Mouse (Mus musculus) forebrain, embryonic 12.5 days (tissue): ENCODE measurements around the gene Ubr3. TPM values are rescaled to one million over a fixed set of nuclear protein-coding genes. Genes with fewer than 3 reads are reported as not detected.
A peak's percentile ranks its signal among the peaks of the same experiment; 100 is the strongest.

ENCODE experiments used
- ATAC-seq: fragments of 200-750 bp; cut with Nextera tagmentation; 2 replicates; pipeline ENCODE4 v1.8.0; 2017; ENCODE audit warnings: moderate TSS enrichment; ENCODE audit not compliant: low FRiP score
- H3K27ac ChIP-seq: fragments of 300-500 bp; sonication (generic); 2 replicates; pipeline ENCODE4 v1.5.1; 2016; ENCODE audit warnings: mild to moderate bottlenecking
- H3K27me3 ChIP-seq: fragments of 300-500 bp; sonication (generic); 2 replicates; pipeline ENCODE4 v1.6.1; 2016; ENCODE audit warnings: mild to moderate bottlenecking
- H3K36me3 ChIP-seq: fragments of 300-500 bp; sonication (generic); replicated peaks from 2 replicates; pipeline ENCODE4 v1.6.1; 2016; ENCODE audit warnings: mild to moderate bottlenecking
- H3K4me1 ChIP-seq: fragments of 300-500 bp; sonication (generic); 2 replicates; pipeline ENCODE4 v1.6.1; 2016
- H3K4me2 ChIP-seq: fragments of 300-500 bp; sonication (generic); 2 replicates; pipeline ENCODE4 v1.6.1; 2016; ENCODE audit warnings: mild to moderate bottlenecking, moderate library complexity
- H3K4me3 ChIP-seq: fragments of 300-500 bp; sonication (generic); replicated peaks from 2 replicates; pipeline ENCODE4 v1.5.1; 2016; ENCODE audit warnings: mild to moderate bottlenecking
- H3K9ac ChIP-seq: fragments of 300-500 bp; sonication (generic); 2 replicates; pipeline ENCODE4 v1.6.1; 2016; ENCODE audit warnings: mild to moderate bottlenecking
- H3K9me3 ChIP-seq: fragments of 300-500 bp; sonication (generic); 2 replicates; pipeline ENCODE4 v1.6.1; 2016
- WGBS: fragments of 180-500 bp; shearing (Covaris S2); methylation state at CpG from one replicate; pipeline ENCODE4 v1.1.7; 2016; 5-methylcytosine and 5-hydroxymethylcytosine counted together
- polyA plus RNA-seq: library from polyadenylated mRNA; unstranded; fragments of >200 nt; fragmentation: Nextera tagmentation; extraction: Ambion mirVana; gene quantifications from 2 replicates; pipeline ENCODE4 v1.2.1, GENCODE M21; 2016

The Ubr3 gene
- polyA plus RNA-seq, 1 experiment from 2014 or later, result 22.2 TPM

GRCm38 (mm10) chr2:70047868-70048267 lies 150.8 kb downstream of the Ubr3 start:
- Histone ChIP-seq H3K9me3 (no peaks in the 10 kb centered on the region), H3K36me3 (no peaks in the 10 kb centered on the region), H3K4me3 (no peak overlapping the region), H3K27me3 (no peaks in the 10 kb centered on the region), H3K27ac (no peak overlapping the region), H3K9ac (no peak overlapping the region), H3K4me2 (no peak overlapping the region), H3K4me1 (peaks cover 11% of the 10 kb centered on the region)
- 94% methylated on average over 11 of the region's 11 CpGs for WGBS
- no peak for ATAC-seq

DNA sequence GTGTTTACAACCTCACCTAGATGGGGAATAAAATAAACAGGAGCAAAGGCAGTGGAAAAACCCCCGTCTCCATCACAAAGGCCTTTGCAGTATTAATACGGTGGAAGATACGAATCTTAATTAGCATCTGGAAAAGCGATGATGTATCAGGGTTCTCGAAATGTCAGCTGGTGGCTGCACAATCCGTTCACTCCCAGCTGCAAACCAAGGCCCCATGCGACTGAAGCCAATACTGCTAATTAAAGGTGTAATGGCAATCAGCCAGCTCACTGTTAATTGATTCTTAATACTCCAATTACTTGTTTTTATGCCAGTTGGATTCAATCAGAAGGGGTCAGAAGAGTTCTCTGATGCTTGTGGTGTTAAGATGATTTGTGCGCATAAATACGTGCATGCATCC lies 156.8 kb downstream of the Ubr3 start:
- H3K4me2 ChIP-seq, result no peak overlapping the region
- H3K4me1 ChIP-seq, result peaks cover 17% of the 10 kb centered on the region
- 46% methylated on average over 9 of the region's 9 CpGs for WGBS
- no peaks in the 10 kb centered on the region; the same call in 1 of the 2 replicates for H3K27me3 ChIP-seq
- H3K4me3 ChIP-seq, result no peak overlapping the region
- H3K36me3 ChIP-seq, result no peaks in the 10 kb centered on the region
- H3K9ac ChIP-seq, result no peak overlapping the region
- ATAC-seq, result peak; percentile 71; the same call in 1 of the 2 replicates
- peak overlapping the region; percentile 56; the same call in 1 of the 2 replicates for H3K27ac ChIP-seq
- no peaks in the 10 kb centered on the region for H3K9me3 ChIP-seq

GRCm38 (mm10) chr2:70058201-70058600 lies 161.2 kb downstream of the Ubr3 start:
- no peak for ATAC-seq
- Histone ChIP-seq H3K4me3 (no peak overlapping the region), H3K9me3 (no peaks in the 10 kb centered on the region), H3K4me1 (peaks cover 30% of the 10 kb centered on the region), H3K4me2 (no peak overlapping the region), H3K27me3 (no peaks in the 10 kb centered on the region; the same call in 1 of the 2 replicates), H3K9ac (no peak overlapping the region), H3K36me3 (no peaks in the 10 kb centered on the region), H3K27ac (no peak overlapping the region)
- 96% methylated on average over 4 of the region's 4 CpGs for WGBS

- WGBS, result 54% methylated on average over 11 of the region's 11 CpGs
These were observed 163.6 kb downstream of the Ubr3 start for GRCm38 (mm10) chr2:70060359-70061345.

DNA sequence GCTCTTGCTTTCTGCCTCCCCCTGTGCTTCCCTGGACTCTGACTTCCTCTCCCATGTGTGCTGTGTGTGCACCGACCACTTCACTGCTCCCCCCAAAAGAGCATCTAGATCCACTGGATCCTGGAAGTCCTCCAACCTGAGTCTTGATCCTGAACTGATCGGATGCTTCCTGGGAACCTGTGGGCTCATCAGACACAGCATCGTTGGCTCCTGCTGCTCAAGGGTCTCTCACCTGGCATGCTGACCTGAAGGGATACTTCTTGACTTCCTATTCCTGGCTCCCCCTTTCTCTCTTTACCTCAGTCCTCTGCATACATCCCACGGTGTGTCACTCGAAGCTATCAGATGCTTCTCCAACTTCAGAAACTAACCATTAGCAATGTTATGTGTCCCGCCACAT lies 168.1 kb downstream of the Ubr3 start:
- WGBS, result 91% methylated on average over 6 of the region's 6 CpGs
- no peak for ATAC-seq
- no peak overlapping the region for H3K27ac ChIP-seq
- H3K9ac ChIP-seq, result no peak overlapping the region
- H3K4me1 ChIP-seq, result peaks cover 24% of the 10 kb centered on the region
- H3K36me3 ChIP-seq, result no peaks in the 10 kb centered on the region
- no peak overlapping the region for H3K4me3 ChIP-seq
- no peak overlapping the region for H3K4me2 ChIP-seq
- no peaks in the 10 kb centered on the region for H3K9me3 ChIP-seq
- no peaks in the 10 kb centered on the region for H3K27me3 ChIP-seq

More at GRCm38 (mm10) chr2:70060359-70061345, 163.6 kb downstream of the Ubr3 start:
- Histone ChIP-seq H3K4me1 (peaks cover 18% of the 10 kb centered on the region), H3K36me3 (no peaks in the 10 kb centered on the region), H3K4me3 (no peak overlapping the region), H3K4me2 (no peak overlapping the region), H3K9me3 (no peaks in the 10 kb centered on the region), H3K27me3 (no peaks in the 10 kb centered on the region; the same call in 1 of the 2 replicates), H3K9ac (no peak overlapping the region), H3K27ac (peak overlapping the region; percentile 65)
- ATAC-seq, result peak; percentile 77

DNA sequence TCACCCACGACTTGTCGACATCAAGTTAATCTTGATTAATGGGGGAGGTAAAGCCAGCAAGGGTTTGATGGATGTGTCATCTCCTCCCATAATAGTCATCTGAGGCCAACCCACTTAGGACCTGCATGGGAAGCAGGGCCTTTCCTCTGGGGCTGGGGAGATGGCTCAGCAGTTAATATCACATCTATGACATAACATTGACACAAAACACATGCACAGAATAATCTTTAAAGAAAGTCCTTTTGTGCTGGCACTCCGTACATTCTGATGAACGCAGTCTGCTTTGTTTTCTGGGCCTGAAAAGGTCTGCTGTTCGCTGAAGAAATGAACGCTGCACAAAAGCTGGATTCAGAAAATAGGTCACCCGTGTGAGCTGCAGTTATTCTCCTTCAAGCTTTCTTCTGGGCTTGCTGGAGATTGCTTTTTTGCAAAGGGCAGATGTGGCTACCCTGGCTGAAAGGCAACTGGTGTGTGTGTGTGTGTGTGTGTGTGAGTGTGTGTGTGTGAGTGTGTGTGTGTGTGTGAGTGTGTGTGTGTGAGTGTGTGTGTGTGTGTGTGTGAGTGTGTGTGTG lies 168.8 kb downstream of the Ubr3 start:
- H3K36me3 ChIP-seq, result no peaks in the 10 kb centered on the region
- ATAC-seq, result no peak
- peaks cover 17% of the 10 kb centered on the region for H3K4me1 ChIP-seq
- H3K9ac ChIP-seq, result no peak overlapping the region
- no peak overlapping the region for H3K4me3 ChIP-seq
- H3K4me2 ChIP-seq, result no peak overlapping the region
- no peaks in the 10 kb centered on the region for H3K9me3 ChIP-seq
- H3K27ac ChIP-seq, result peak overlapping the region; percentile 14; the same call in 1 of the 2 replicates
- no peaks in the 10 kb centered on the region for H3K27me3 ChIP-seq
- 18% methylated on average over 7 of the region's 7 CpGs for WGBS

GRCm38 (mm10) chr2:70066338-70067022 lies 169.4 kb downstream of the Ubr3 start:
- H3K9me3 ChIP-seq, result no peaks in the 10 kb centered on the region
- H3K27ac ChIP-seq, result peak overlapping the region; percentile 14; the same call in 1 of the 2 replicates
- WGBS, result 49% methylated on average over 6 of the region's 6 CpGs

GRCm38 (mm10) chr2:70069861-70070260 lies 172.8 kb downstream of the Ubr3 start:
- ATAC-seq, result no peak
- H3K9me3 ChIP-seq, result no peaks in the 10 kb centered on the region
- no peak overlapping the region for H3K9ac ChIP-seq
- peaks cover 14% of the 10 kb centered on the region for H3K4me1 ChIP-seq
- H3K4me2 ChIP-seq, result no peak overlapping the region
- no peak overlapping the region for H3K4me3 ChIP-seq
- H3K27me3 ChIP-seq, result no peaks in the 10 kb centered on the region
- no peaks in the 10 kb centered on the region for H3K36me3 ChIP-seq
- 89% methylated on average over 5 of the region's 5 CpGs for WGBS
- H3K27ac ChIP-seq, result no peak overlapping the region

More at GRCm38 (mm10) chr2:70066338-70067022, 169.4 kb downstream of the Ubr3 start:
- ATAC-seq, result no peak
- H3K4me2 ChIP-seq, result no peak overlapping the region
- no peak overlapping the region for H3K9ac ChIP-seq
- no peak overlapping the region for H3K4me3 ChIP-seq
- no peaks in the 10 kb centered on the region for H3K36me3 ChIP-seq
- no peaks in the 10 kb centered on the region for H3K27me3 ChIP-seq
- H3K4me1 ChIP-seq, result peaks cover 14% of the 10 kb centered on the region

Other genes starting within 250 kb of the Ubr3 start
- gene Klhl41, start 227.1 kb upstream of the Ubr3 start, polyA plus RNA-seq, result 0.24 and 0.37 TPM in 2 replicates
- gene Fastkd1, start 183.7 kb upstream of the Ubr3 start, polyA plus RNA-seq, result 16.7 and 18.7 TPM in 2 replicates
- gene Ppig, start 174.7 kb upstream of the Ubr3 start, polyA plus RNA-seq, result 173 and 178 TPM in 2 replicates
- 4.4 and 4.5 TPM in 2 replicates for gene Ccdc173, start 107.7 kb upstream of the Ubr3 start, polyA plus RNA-seq
- 33.1 and 35.4 TPM in 2 replicates for gene Phospho2, start 107.6 kb upstream of the Ubr3 start, polyA plus RNA-seq
- 43.8 and 47.9 TPM in 2 replicates for gene Klhl23, start 75.3 kb upstream of the Ubr3 start, polyA plus RNA-seq
- 448 and 466 TPM in 2 replicates for gene Ssb, start 35.7 kb upstream of the Ubr3 start, polyA plus RNA-seq
- 38.3 and 38.5 TPM in 2 replicates for gene Mettl5, start 11.6 kb upstream of the Ubr3 start, polyA plus RNA-seq
- 0.06 and 0.15 TPM in 2 replicates for gene Myo3b, start 141.9 kb downstream of the Ubr3 start, polyA plus RNA-seq